Comparison of ENCODE assay signal across 9 mouse cellular contexts in genomic region chr5:111553471-111554382, GRCm38 (mm10).
DNase-seq lines count a peak whose midpoint lies in the region; ATAC-seq lines count a peak whose summit lies in the region.
"Had no signal": no experiment of that assay in that cellular context is flagged by ENCODE, and none has a peak within 500 bp of the region (broad histone marks: within the 10 kb centered on the region; RNA-seq: fewer than 3 reads in every experiment).

No protein-coding gene starts in this region.

- peaks cover 13% of the 10 kb centered on the region for H3K4me1 ChIP-seq in heart, embryonic 16.5 days (ENCODE audit: control insufficient read depth, insufficient read depth, low read length)
- H3K4me1 ChIP-seq in embryonic facial prominence, embryonic 12.5 days = peaks cover 34% of the 10 kb centered on the region

- no peak for DNase-seq in heart, adult 9 months (ENCODE audit: low spot score in 2 of 2)
- DNase-seq in 416B (ENCODE audit: low read depth) = peak; percentile 88
- peak; percentile 32 for DNase-seq in lung, postnatal 10 days
- no peak for DNase-seq in adrenal gland, adult 2 months
- no peak for DNase-seq in gastrocnemius, adult 18-20 months (ENCODE audit: low spot score)
- no peak for DNase-seq in left cerebral cortex, postnatal 36 days (ENCODE audit: low spot score in 2 of 2)

- ATAC-seq in heart, embryonic 16.5 days (replicated peaks; ENCODE audit: extremely low read depth, insufficient read depth, low FRiP score) = peak; percentile 20; the same call in 1 of the 2 replicates
- no peak for ATAC-seq in embryonic facial prominence, embryonic 12.5 days (ENCODE audit: insufficient number of reproducible peaks, insufficient read depth, low FRiP score, low TSS enrichment)

- H3K4me2 ChIP-seq in heart, embryonic 16.5 days (ENCODE audit: low read depth, low read length) = no peak overlapping the region
- H3K4me2 ChIP-seq in embryonic facial prominence, embryonic 12.5 days (replicated peaks) = no peak overlapping the region
- H3K4me2 ChIP-seq: heart, embryonic 15.5 days had no signal

- no peak overlapping the region for H3K27ac ChIP-seq in heart, embryonic 16.5 days (ENCODE audit: low read length)
- peak overlapping the region; percentile 94 for H3K27ac ChIP-seq in embryonic facial prominence, embryonic 12.5 days
- H3K27ac ChIP-seq: heart, embryonic 15.5 days had no signal

- intact Hi-C loops in left cerebral cortex, postnatal 36 days (cut with DNase I) = no loop called here

- WGBS in heart, embryonic 16.5 days = 56% methylated on average over 16 of the region's 16 CpGs
- 67% methylated on average over 16 of the region's 16 CpGs for WGBS in embryonic facial prominence, embryonic 12.5 days

- no peak overlapping the region for H3K9ac ChIP-seq in heart, embryonic 16.5 days (ENCODE audit: low read length)
- H3K9ac ChIP-seq in embryonic facial prominence, embryonic 12.5 days = no peak overlapping the region
- H3K9ac ChIP-seq: heart, embryonic 15.5 days had no signal

- no peaks in the 10 kb centered on the region for H3K36me3 ChIP-seq in heart, embryonic 16.5 days (ENCODE audit: control insufficient read depth, insufficient read depth)
- no peaks in the 10 kb centered on the region for H3K36me3 ChIP-seq in embryonic facial prominence, embryonic 12.5 days
- H3K36me3 ChIP-seq: heart, embryonic 15.5 days had no signal

- H3K9me3 ChIP-seq in heart, embryonic 16.5 days (replicated peaks; ENCODE audit: control insufficient read depth, low read length) = no peaks in the 10 kb centered on the region; the same call in 1 of the 2 replicates
- H3K9me3 ChIP-seq in embryonic facial prominence, embryonic 12.5 days = no peaks in the 10 kb centered on the region
- H3K9me3 ChIP-seq: heart, embryonic 15.5 days had no signal

- no peak overlapping the region for H3K4me3 ChIP-seq in heart, embryonic 16.5 days (ENCODE audit: low read length)
- no peak overlapping the region for H3K4me3 ChIP-seq in embryonic facial prominence, embryonic 12.5 days
- H3K4me3 ChIP-seq: heart, embryonic 15.5 days had no signal

- peaks cover 10% of the 10 kb centered on the region; the same call in 1 of the 2 replicates for H3K27me3 ChIP-seq in heart, embryonic 16.5 days (ENCODE audit: control insufficient read depth, insufficient read depth, low read length)
- no peaks in the 10 kb centered on the region for H3K27me3 ChIP-seq in embryonic facial prominence, embryonic 12.5 days

Comparison
In these comparisons a context has a peak if more than half of its experiments do, and no peak if none do; other contexts are left out.
1. DNase-seq: peak in 416B (single experiment) and lung, postnatal 10 days (single experiment); none in heart, adult 9 months (0 of 2), adrenal gland, adult 2 months (single experiment), gastrocnemius, adult 18-20 months (single experiment) and left cerebral cortex, postnatal 36 days (0 of 2).